Mouse (Mus musculus): ENCODE results near the gene Znhit6.

GRCm38 (mm10) chr3:145599059-145599458 lies 23.1 kb downstream of the Znhit6 start:
- no peak for TF ChIP-seq CEBPB (IDR thresholded peaks at IDR 0.05; ENCODE audit: insufficient read depth, poor library complexity, severe bottlenecking)
- no peak for TF ChIP-seq POLR2A (IDR thresholded peaks at IDR 0.05; ENCODE audit: insufficient read length, low read depth)
- no peak for TF ChIP-seq USF1 (IDR thresholded peaks at IDR 0.05; ENCODE audit: low read depth)
- TF ChIP-seq MYOD1 (IDR thresholded peaks at IDR 0.05; ENCODE audit: control insufficient read depth in 1 of 3, insufficient read length in 2 of 3, low read depth in 2 of 3): no peak
